Mouse (Mus musculus) cerebellum, adult 2 months (tissue): ENCODE measurements around the gene Taar7a.

ENCODE experiments used
- CTCF ChIP-seq: fragments of 200-500 bp; IDR thresholded peaks from 2 replicates; pipeline ENCODE4 v1.5.1; 2011; ENCODE audit warnings: low read depth, mild to moderate bottlenecking, control low read depth, low read length, moderate library complexity, borderline replicate concordance; ENCODE audit not compliant: insufficient read depth
- POLR2A ChIP-seq: fragments of 200-500 bp; IDR thresholded peaks from 2 replicates; pipeline ENCODE4 v1.6.1; 2011; ENCODE audit warnings: low read length, control low read depth, borderline replicate concordance; ENCODE audit not compliant: insufficient read depth

GRCm38 (mm10) chr10:23960444-23960915 is 32.8 kb downstream of the Taar7a start, which contains the start of gene Taar4:
- TF ChIP-seq CTCF (no peak), POLR2A (no peak)
